Mouse (Mus musculus): ENCODE measurements around the gene Esp4. TPM values are rescaled to one million over a fixed set of nuclear protein-coding genes. Genes with fewer than 3 reads are reported as not detected.
"Not testable (repeated sequence)": the region's sequence is repeated elsewhere in the genome, so short reads cannot be mapped to it uniquely, and the experiment has no call there.

Esp4 gene
- polyA plus RNA-seq (2016; fragmentation: Nextera tagmentation; extraction: Ambion mirVana), result not detected in 2 replicates

DNA sequence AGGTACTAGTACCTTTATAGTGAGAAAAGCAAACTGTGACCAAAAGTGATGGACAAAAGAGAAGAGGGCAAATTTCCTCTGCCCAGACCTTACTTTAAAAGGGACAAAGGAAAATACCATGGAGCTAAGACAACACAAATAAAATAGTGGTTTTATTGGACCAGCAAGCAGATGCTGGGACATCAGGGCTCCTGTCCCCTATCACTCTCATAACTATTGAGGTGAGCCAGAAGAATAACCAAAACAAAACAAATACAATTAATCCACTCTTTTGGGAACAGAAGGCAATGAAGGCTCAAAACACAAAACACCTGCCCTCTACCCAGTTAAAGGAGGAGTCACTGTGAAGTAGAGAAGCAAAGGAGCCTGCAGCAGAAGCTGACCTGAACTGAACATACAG, at the start of gene Esp4:
Gene Esp4, plus strand, starts transcription at position 301 of the 400 bp plus-strand sequence.
- no peak for ATAC-seq (ENCODE audit: low FRiP score, low read depth)
- Histone ChIP-seq H3K4me1 (no peaks in the 10 kb centered on the region), H3K36me3 (no peaks in the 10 kb centered on the region), H3K4me2 (replicated peaks) (no peak within 1 kb of the TSS), H3K9ac (replicated peaks) (no peak within 1 kb of the TSS), H3K4me3 (no peak within 1 kb of the TSS), H3K27ac (replicated peaks) (no peak within 1 kb of the TSS), H3K27me3 (no peaks in the 10 kb centered on the region), H3K9me3 (no peaks in the 10 kb centered on the region)

DNA sequence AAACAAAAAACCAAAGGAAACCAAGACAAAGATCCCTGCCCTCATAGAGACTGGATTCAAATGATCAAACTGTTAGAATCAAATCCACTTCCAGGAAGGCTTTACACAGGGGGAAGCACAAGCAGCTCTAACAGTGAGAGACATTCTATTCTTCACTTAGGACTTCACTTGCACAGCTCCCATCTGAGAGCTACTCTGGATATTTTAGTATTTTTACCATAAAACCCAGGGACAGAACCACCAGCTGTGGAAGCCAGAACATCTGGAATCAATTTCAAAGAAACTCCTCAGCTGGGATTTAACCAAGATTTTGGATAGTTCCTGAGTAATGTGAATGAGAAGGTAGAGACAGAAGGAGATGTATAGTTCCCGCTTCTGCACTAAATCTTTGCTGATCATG, 44.9 kb upstream of the Esp4 start:
- WGBS, result 71% methylated on average over 1 of the region's 1 CpGs
- no peaks in the 10 kb centered on the region for H3K4me1 ChIP-seq

DNA sequence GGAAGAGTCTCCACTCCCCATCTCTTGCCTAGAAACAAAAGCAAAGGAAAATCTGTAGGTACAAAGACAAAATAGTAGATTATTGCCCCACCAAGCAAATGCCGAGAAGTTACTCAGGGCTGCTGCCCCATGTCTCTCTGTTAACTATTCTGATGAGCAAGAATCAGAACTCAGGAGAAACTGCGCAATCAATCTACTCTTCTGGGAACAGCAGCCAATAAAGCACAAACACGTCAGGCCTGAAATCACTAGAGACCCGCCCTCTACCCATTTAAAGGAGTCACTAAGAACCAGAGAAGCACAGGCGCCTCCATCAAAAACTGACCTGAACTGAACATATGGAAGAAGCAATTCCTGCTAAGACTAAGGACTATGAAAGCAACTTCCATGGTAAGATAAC, 37.2 kb upstream of the Esp4 start, which contains the start of gene Esp6:
Gene Esp6, plus strand, starts transcription at position 301 of the 400 bp plus-strand sequence.
- WGBS, result 90% methylated on average over 5 of the region's 5 CpGs
- Histone ChIP-seq H3K9me3 (no peaks in the 10 kb centered on the region), H3K27me3 (no peaks in the 10 kb centered on the region), H3K4me1 (no peaks in the 10 kb centered on the region), H3K9ac (replicated peaks) (no peak within 1 kb of the TSS), H3K27ac (replicated peaks) (no peak within 1 kb of the TSS), H3K4me2 (replicated peaks) (no peak within 1 kb of the TSS), H3K4me3 (no peak within 1 kb of the TSS), H3K36me3 (no peaks in the 10 kb centered on the region)
- ATAC-seq (ENCODE audit: low FRiP score, low read depth), result no peak

More for the DNA sequence above, 44.9 kb upstream of the Esp4 start:
- no peak overlapping the region for H3K4me3 ChIP-seq
- H3K27ac ChIP-seq (replicated peaks), result no peak overlapping the region
- no peak overlapping the region for H3K9ac ChIP-seq (replicated peaks)
- H3K4me2 ChIP-seq (replicated peaks), result no peak overlapping the region
- no peaks in the 10 kb centered on the region for H3K9me3 ChIP-seq
- H3K27me3 ChIP-seq, result no peaks in the 10 kb centered on the region
- no peak for ATAC-seq (ENCODE audit: low FRiP score, low read depth)
- no peaks in the 10 kb centered on the region for H3K36me3 ChIP-seq

DNA sequence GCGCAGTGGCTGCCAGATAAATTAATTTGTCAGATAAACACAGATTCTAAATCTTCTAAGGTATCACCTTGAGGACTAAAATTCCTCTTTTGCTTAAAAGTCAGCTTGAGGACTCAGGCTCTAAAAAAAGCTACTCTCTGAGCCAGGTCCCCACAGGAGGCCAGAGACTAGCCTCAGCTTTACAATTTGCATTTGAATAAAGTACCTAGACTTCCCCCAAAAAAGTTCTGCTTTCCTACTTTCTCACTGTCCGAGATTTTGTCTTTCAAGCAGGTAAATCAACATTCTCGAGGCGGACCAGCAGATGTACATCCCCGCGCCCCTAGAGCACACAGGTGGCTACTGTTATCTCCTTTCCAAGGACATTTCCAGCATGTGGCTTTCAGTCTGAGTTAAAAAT, 14.5 kb upstream of the Esp4 start:
- not testable (repeated sequence) for H3K4me3 ChIP-seq; H3K4me1 ChIP-seq; H3K27me3 ChIP-seq; H3K4me2 ChIP-seq (replicated peaks); H3K9me3 ChIP-seq; H3K9ac ChIP-seq (replicated peaks); H3K27ac ChIP-seq (replicated peaks); ATAC-seq (ENCODE audit: low FRiP score, low read depth); H3K36me3 ChIP-seq
- 43% methylated on average over 6 of the region's 6 CpGs for WGBS

DNA sequence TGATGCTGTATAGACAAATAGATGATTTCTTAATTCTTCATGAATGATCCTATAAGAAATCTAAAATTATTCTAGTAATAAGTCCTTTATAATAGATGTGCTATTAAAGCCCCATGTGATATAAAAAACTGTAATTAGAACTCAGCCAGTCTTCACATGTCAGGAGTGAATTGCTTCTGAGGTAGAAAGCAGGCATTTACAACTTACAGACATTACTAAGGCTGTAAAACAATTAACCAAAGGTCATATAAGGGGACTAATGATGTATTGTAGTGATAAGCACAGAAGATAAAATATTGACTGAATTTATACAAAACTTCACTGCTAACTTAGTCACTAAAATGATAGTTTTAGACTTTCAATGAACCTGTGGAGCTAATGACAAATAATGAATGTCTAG, 7.1 kb upstream of the Esp4 start:
- ATAC-seq (ENCODE audit: low FRiP score, low read depth), result no peak
- H3K4me1 ChIP-seq, result no peaks in the 10 kb centered on the region
- H3K9me3 ChIP-seq, result no peaks in the 10 kb centered on the region
- no peak overlapping the region for H3K27ac ChIP-seq (replicated peaks)
- no peak overlapping the region for H3K9ac ChIP-seq (replicated peaks)
- no peak overlapping the region for H3K4me3 ChIP-seq
- no peaks in the 10 kb centered on the region for H3K27me3 ChIP-seq
- no peak overlapping the region for H3K4me2 ChIP-seq (replicated peaks)
- no peaks in the 10 kb centered on the region for H3K36me3 ChIP-seq

DNA sequence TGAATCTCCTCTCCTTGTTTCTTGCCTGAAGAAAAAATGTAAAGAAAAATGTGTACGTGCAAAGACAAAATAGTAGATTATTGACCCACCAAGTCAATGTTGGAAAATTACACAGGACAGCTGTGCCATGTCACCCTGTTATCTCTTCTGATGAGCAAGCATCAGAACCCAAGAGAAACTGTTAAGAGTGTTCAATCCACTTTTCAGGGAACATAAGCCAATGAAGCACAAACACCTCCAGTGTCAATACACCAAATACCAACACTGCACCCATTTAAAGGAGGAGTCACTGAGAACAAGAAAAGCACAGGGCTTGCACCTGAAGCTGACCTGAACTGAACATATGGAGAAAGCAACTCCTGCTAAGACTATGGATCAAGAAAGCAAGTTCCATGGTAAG, 33.4 kb downstream of the Esp4 start, which contains the start of gene Esp3:
Gene Esp3, plus strand, starts transcription at position 301 of the 400 bp plus-strand sequence.
- H3K9ac ChIP-seq (replicated peaks); H3K4me1 ChIP-seq; H3K36me3 ChIP-seq; H3K27me3 ChIP-seq; H3K27ac ChIP-seq (replicated peaks); H3K4me2 ChIP-seq (replicated peaks); H3K4me3 ChIP-seq; ATAC-seq (ENCODE audit: low FRiP score, low read depth); H3K9me3 ChIP-seq: not testable (repeated sequence)
- WGBS, result 100% methylated on average over 1 of the region's 1 CpGs

Other genes with a start within 250 kb of the Esp4 start
- gene Esp8, start 78.6 kb upstream of the Esp4 start, polyA plus RNA-seq (2016; fragmentation: Nextera tagmentation; extraction: Ambion mirVana), result not detected in 2 replicates
- gene Esp6, start 37.1 kb upstream of the Esp4 start, polyA plus RNA-seq (2016; fragmentation: Nextera tagmentation; extraction: Ambion mirVana), result not detected in 2 replicates
- not detected in 2 replicates for gene Esp3, start 33.5 kb downstream of the Esp4 start, polyA plus RNA-seq (2016; fragmentation: Nextera tagmentation; extraction: Ambion mirVana)
- not detected in 2 replicates for gene Esp1, start 128.5 kb downstream of the Esp4 start, polyA plus RNA-seq (2016; fragmentation: Nextera tagmentation; extraction: Ambion mirVana)
- gene Crisp2, start 208.4 kb downstream of the Esp4 start, polyA plus RNA-seq (2016; fragmentation: Nextera tagmentation; extraction: Ambion mirVana), result not detected in 2 replicates
- gene Rhag, start 212.5 kb downstream of the Esp4 start, polyA plus RNA-seq (2016; fragmentation: Nextera tagmentation; extraction: Ambion mirVana), result 3.0 and 3.4 TPM in 2 replicates